Mouse (Mus musculus) embryonic stem cell, embryonic (primary cell): ENCODE measurements around the gene Dcdc2a.

Experiments
- CTCF ChIA-PET, 4 experiments: fragments of 300-600 bp in 2 of 4; fragments of 350-600 bp in 2 of 4; sonication (Branson Sonifier 250); formaldehyde crosslinking; loops; one replicate each; lab custom pipeline; 2022; ENCODE audit warnings: inconsistent platforms in 2 of 4; lab: Charles Lee
- POLR2A ChIA-PET, 4 experiments: fragments of 300-600 bp in 2 of 4; fragments of 350-600 bp in 2 of 4; sonication (Branson Sonifier 250); formaldehyde crosslinking; loops; one replicate each; lab custom pipeline; 2022; ENCODE audit warnings: antibody characterized with exemption in 4 of 4, inconsistent platforms in 1 of 4; lab: Charles Lee

Dcdc2a gene

DNA sequence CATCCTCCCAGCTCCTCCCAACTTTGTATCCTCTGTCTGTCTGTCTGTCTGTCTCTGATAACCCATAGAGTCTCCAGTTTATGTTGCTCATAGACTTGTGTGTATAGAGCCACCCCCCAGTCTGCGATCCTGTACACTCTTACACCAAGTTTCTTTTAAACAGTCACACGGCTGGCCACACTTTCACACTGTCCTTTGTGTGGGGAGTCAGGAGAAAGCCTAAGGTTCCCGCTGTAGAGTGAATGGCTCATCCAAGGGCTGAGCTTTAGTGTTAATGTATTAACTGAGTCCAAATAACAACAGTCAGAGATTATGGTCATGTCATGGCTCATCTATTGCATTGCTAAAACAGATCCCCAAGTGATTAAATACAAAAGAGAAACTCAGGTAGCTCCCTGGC lies 87.3 kb downstream of the Dcdc2a start:
- CTCF ChIA-PET = interaction anchor here in 2 of 4 experiments (1.1 kb wide), 2 partner anchors 12 to 431 kb away, joined by 3 to 4 read pairs; no protein-coding TSS in a partner anchor
- POLR2A ChIA-PET = interaction anchor here in 2 of 4 experiments (0.6 to 1.3 kb wide), 2 partner anchors 37 to 496 kb away, joined by 3 to 5 read pairs; no protein-coding TSS in a partner anchor

- ChIA-PET POLR2A (interaction anchor here in 2 of 4 experiments (0.6 to 1.3 kb wide), 2 partner anchors 36 to 166 kb away, joined by 3 to 4 read pairs; no protein-coding TSS in a partner anchor), CTCF (interaction anchor here (0.5 to 1.6 kb wide), 9 partner anchors 11 to 432 kb away, joined by 3 to 12 read pairs (median 3); no protein-coding TSS in a partner anchor)
These were observed 88.3 kb downstream of the Dcdc2a start for GRCm38 (mm10) chr13:25144093-25144492.

- ChIA-PET POLR2A (no interaction called here), CTCF (interaction anchor here in 1 of 4 experiments (0.6 kb wide), 1 partner anchor 336 kb away, joined by 4 read pairs; no protein-coding TSS in a partner anchor)
These were observed 90.4 kb downstream of the Dcdc2a start for GRCm38 (mm10) chr13:25146232-25146631.

- ChIA-PET CTCF (interaction anchor here in 3 of 4 experiments (0.6 to 1.4 kb wide), 13 partner anchors 9 to 268 kb away, joined by 3 to 7 read pairs (median 3); partner anchors contain the start of gene Aldh5a1 (in 1 of the 3)), POLR2A (interaction anchor here in 1 of 4 experiments (1.0 kb wide), 1 partner anchor 97 kb away, joined by 4 read pairs; no protein-coding TSS in a partner anchor)
These were observed 94.5 kb downstream of the Dcdc2a start for GRCm38 (mm10) chr13:25150154-25150781.

- POLR2A ChIA-PET = interaction anchor here in 1 of 4 experiments (0.8 kb wide), 1 partner anchor 14 kb away, joined by 3 read pairs; no protein-coding TSS in a partner anchor
- CTCF ChIA-PET = interaction anchor here in 3 of 4 experiments (0.6 to 1.4 kb wide), 9 partner anchors 9 to 269 kb away, joined by 3 to 7 read pairs (median 3); partner anchors contain the start of gene Aldh5a1 (in 1 of the 3)
These were observed 95.1 kb downstream of the Dcdc2a start for GRCm38 (mm10) chr13:25150861-25151260.

DNA sequence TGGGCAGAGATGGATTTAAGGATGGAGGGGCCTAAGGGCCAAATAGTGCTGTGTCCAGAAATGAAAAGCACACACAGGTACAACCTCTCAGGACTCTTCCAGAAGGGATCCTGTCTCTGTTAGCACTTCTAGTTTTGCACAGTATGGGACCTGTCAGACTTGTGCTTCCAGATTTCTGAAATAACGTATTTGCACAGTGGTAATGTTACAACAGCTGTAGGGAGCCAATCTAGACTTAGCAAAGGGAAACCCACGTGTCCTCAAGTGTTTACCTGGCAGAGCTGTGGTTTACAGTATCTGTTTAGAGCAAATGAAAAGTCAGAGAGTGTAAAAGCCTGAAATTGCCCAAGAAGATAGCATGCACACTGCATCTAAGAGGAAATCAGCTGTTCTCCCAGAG lies 104.1 kb downstream of the Dcdc2a start:
- POLR2A ChIA-PET = no interaction called here
- CTCF ChIA-PET = no interaction called here

DNA sequence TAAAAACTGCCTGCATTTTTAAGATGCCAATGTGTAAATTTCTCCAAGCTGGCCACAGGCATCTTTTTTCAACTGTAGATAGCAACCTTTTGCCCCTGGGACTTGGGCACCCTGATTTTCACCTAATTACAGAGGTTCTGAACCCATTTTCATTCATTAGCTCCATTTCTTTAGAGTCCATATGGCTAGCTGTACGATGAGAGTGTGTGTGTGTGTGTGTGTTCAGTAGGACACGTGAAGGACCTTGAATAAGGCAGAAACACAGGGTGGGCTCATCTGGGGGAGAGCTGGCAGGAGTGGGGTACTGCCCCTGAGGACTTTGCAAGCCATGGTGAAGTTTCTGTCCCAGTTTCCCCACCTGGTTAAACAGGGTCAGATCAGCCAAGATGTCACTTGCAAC lies 105.0 kb downstream of the Dcdc2a start:
- CTCF ChIA-PET = interaction anchor here in 1 of 4 experiments (1.3 kb wide), 1 partner anchor 11 kb away, joined by 3 read pairs; no protein-coding TSS in a partner anchor
- POLR2A ChIA-PET = interaction anchor here in 1 of 4 experiments (0.6 kb wide), 1 partner anchor 1882 kb away, joined by 3 read pairs; no protein-coding TSS in a partner anchor

- POLR2A ChIA-PET = no interaction called here
- CTCF ChIA-PET = no interaction called here
These were observed 106.8 kb downstream of the Dcdc2a start for GRCm38 (mm10) chr13:25162594-25162993.

- ChIA-PET CTCF (interaction anchor here in 1 of 4 experiments (0.7 kb wide), 1 partner anchor 677 kb away, joined by 3 read pairs; no protein-coding TSS in a partner anchor), POLR2A (interaction anchor here in 2 of 4 experiments (0.7 kb wide), 2 partner anchors 50 to 113 kb away, joined by 3 to 4 read pairs; partner anchors contain the start of gene Dcdc2a (in 1 of the 2))
These were observed 113.1 kb downstream of the Dcdc2a start for GRCm38 (mm10) chr13:25168891-25169290.

- POLR2A ChIA-PET = no interaction called here
These were observed 122.0 kb downstream of the Dcdc2a start for GRCm38 (mm10) chr13:25177835-25178234.

DNA sequence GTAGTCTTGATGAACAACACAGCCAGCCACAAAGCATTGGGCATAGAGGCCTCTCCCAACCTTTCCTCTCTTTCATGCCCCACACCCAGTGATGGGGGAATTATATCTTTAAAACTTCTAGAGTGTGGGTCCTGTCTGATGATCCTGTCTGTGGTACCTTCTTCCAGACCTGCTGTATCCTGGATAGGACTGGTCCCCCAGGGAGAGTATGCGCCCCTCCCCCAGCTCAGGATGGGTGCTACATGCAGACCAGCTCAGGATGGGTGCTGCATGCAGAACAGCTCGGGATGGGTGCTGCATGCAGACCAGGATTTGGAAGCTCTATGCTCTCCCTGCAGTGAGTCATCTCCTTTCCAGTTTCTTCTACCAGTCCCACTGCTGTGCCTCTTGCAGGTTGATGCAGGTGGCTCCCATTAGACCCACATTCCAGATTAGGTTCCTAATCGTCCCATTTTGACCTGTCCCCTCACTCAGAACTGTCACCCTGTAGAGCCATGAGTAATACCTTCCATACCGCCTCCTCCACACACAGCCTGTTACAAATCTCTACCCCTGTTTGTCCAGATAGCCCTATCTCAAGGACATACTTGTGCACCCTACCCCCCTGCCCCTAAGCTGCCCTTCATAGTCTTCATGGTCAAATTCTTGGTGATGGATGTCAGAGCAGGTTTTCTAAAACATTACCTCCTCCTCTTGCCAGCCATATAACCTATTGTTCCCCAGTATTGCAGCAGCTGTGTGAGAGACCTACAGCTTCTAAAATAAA lies 122.6 kb downstream of the Dcdc2a start:
- ChIA-PET POLR2A (no interaction called here), CTCF (interaction anchor here in 1 of 4 experiments (0.7 kb wide), 1 partner anchor 9 kb away, joined by 3 read pairs; no protein-coding TSS in a partner anchor)

More at GRCm38 (mm10) chr13:25177835-25178234, 122.0 kb downstream of the Dcdc2a start:
- CTCF ChIA-PET = interaction anchor here in 1 of 4 experiments (0.7 kb wide), 1 partner anchor 10 kb away, joined by 3 read pairs; no protein-coding TSS in a partner anchor

GRCm38 (mm10) chr13:25186436-25187325 lies 130.9 kb downstream of the Dcdc2a start:
- POLR2A ChIA-PET = interaction anchor here in 1 of 4 experiments (0.7 kb wide), 1 partner anchor 47 kb away, joined by 3 read pairs; no protein-coding TSS in a partner anchor
- CTCF ChIA-PET = interaction anchor here in 2 of 4 experiments (0.9 to 1.1 kb wide), 2 partner anchors 9 kb away, joined by 3 to 5 read pairs; no protein-coding TSS in a partner anchor

GRCm38 (mm10) chr13:25187326-25187710 lies 131.5 kb downstream of the Dcdc2a start:
- ChIA-PET POLR2A (interaction anchor here in 1 of 4 experiments (0.7 kb wide), 1 partner anchor 48 kb away, joined by 3 read pairs; no protein-coding TSS in a partner anchor), CTCF (interaction anchor here in 3 of 4 experiments (0.6 to 1.1 kb wide), 6 partner anchors 9 to 1292 kb away, joined by 3 to 5 read pairs (median 4); no protein-coding TSS in a partner anchor)

- POLR2A ChIA-PET = no interaction called here
- CTCF ChIA-PET = interaction anchor here in 1 of 4 experiments (0.5 kb wide), 1 partner anchor 93 kb away, joined by 3 read pairs; no protein-coding TSS in a partner anchor
These were observed 133.8 kb downstream of the Dcdc2a start for GRCm38 (mm10) chr13:25189419-25190144.

GRCm38 (mm10) chr13:25190218-25190617 lies 134.4 kb downstream of the Dcdc2a start:
- ChIA-PET CTCF (no interaction called here), POLR2A (no interaction called here)

DNA sequence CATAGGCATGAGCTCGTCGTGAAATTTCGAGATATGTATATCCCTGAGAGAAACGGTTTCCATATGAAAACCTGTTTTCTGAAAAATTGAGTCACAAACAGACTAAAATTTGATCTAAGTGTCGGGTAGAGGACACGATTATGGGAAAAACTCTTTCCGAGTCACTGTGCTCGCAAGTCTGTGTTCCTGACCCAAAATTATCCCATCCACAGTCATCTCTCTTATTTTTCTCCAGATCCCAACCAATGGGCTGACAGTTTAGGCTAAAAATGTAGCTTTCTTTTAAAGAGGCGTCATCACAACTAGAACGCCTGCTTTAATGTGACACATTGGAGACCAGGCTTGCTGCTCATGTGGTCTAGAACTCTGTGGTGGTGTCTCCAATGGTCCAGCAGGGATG lies 139.9 kb downstream of the Dcdc2a start:
- ChIA-PET POLR2A (no interaction called here), CTCF (interaction anchor here in 1 of 4 experiments (0.9 kb wide), 1 partner anchor 8 kb away, joined by 5 read pairs; no protein-coding TSS in a partner anchor)

DNA sequence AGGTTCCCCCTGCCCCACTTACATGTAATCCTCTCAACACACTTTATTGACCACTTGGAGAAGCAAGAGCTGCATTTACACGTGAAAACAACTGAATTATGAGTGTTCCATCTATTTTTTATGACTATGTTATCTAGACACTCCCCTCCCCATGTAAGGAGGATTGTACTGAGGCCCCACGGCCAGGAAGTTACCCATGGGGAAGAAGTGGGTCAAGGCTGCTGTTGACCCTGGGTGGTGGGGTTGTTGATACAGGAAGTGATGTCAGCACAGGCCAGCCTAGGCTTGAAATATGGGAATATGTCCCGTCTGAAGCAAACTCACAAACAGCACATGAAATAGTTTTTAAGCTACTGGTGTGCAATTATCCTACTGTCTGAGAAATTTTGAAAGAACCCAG lies 144.1 kb downstream of the Dcdc2a start:
- CTCF ChIA-PET = no interaction called here
- POLR2A ChIA-PET = no interaction called here
